Mouse (Mus musculus): ENCODE results near the gene Map6d1.

The Map6d1 gene

DNA sequence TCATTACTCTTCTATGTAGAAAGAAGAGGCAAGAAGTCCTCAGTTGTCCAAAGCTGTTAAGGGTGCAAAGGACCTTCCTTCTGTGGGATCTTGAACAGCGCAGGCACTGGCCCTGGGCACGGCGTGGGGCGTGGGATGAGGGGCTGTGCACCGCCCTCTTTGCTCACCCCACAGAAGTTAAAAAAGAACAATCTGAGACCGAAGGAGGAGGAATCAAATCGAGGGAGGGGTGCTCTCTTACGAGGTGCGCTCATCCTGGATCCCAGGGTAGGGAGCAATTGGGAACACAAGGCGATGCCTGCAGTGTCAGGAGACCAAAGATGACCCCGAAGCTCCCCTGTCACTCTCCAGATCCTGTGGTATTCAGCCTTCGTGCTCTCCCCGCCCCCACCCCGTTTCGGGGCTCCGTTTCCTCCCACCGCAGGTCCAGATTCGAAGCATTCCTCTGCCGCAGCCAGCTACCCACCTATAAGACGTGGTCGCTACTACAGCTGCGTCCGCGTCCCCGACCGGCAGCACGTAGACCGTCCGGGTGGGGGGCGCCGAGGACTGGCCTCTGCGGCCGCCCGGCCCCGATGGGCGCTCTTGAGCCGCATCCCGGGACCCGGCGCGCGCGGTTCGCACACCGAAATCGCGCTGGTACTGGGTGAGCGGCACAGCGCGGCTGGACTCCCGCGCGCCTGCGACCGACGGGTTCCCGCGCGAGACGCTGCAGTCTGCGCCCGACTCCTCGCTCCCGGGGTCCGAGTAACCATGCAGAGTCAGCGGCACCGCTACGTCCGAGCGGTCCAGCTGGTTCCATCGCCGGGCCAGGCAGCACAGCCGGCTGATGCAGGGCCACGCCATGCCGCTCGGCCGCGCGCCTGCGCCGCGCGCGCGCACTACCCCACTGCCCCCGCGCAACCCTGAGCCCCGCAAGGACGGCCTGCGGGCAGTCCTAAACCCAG, at the start of gene Map6d1:
Gene Map6d1 (minus strand): TSS at position 891 of the 947 bp plus-strand sequence.
- peak; percentile 52 to 61 for DNase-seq (ENCODE audit: low spot score in 2 of 2)

DNA sequence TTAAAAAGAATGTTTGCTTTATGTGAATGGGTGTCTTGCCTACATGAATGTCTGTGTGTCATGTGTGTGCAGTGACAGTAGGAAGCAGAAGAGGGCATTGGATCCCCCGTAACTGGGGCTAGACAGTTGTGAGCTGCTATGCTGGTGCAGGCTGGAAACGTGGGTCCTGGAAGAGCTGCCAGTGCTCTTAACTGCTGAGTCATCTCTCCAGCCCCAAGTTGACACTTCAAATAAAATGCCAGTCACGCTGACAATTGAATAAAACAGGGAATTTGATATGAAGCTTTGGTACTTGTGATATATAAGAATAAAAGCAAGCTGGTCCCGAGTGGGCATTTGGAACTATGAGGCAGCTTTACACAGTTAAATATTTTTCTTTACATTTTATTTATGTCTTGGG, 39.1 kb upstream of the Map6d1 start:
- DNase-seq (ENCODE audit: low spot score in 2 of 2) = no peak

DNA sequence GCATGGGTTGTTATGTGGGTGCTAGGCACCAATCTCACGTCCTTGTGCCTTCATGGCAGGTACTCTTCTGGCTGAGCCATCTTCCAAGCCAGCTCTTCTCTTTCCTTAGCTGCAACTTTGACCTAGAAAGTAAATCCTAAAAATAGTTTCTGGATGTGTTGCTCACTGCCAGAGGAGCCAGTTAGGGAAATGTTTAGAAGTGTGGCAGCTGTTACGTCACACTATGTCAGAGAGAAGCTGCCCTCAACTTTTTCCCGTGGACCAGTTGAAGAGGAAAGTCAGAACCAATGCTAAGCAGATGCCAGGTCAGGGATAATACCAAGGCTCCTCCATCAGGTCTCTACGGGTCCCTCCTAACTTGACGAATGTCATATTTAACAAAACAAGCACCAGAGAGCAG, 38.2 kb upstream of the Map6d1 start:
- no peak for DNase-seq (ENCODE audit: low spot score in 2 of 2)

DNA sequence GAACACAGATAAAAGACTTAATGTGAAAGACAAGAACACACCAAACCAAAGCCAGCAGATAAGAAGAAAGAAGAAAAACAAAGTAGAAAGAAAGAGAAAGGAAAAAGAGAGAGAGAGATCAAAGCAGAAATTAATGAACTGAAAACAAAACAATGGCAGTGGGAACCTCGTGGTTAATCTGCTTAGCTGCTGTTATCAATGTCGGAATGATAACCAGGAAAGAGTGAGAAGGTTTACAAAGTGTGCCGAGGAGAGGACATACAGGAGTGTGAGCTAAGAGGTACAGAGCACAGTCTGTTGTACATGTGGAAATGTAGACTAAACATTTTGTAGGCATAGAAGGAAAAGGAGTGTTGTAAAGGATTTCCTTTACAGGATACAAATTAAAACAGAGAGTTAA, 31.8 kb upstream of the Map6d1 start:
- DNase-seq (ENCODE audit: low spot score in 2 of 2) = no peak

DNA sequence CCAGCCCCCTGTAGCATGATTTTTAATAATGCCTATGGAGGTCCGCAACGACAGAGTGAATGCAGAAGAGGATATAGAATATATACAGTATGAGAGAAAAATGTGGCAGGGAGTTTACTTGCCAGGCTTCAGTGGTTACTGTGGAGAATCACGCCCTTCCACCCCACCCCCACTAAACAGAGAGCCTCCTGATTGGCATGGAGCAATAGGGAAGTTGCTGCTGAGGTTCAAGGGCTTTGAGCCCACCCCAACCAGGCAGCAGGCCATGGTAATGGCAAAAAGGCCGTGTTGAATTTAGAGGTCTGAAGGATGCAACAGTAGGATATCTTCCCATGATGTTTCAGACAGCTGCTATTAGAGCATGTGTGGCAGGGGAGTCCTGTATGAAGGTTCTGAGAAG, 30.2 kb upstream of the Map6d1 start:
- DNase-seq (ENCODE audit: low spot score in 2 of 2) = no peak

DNA sequence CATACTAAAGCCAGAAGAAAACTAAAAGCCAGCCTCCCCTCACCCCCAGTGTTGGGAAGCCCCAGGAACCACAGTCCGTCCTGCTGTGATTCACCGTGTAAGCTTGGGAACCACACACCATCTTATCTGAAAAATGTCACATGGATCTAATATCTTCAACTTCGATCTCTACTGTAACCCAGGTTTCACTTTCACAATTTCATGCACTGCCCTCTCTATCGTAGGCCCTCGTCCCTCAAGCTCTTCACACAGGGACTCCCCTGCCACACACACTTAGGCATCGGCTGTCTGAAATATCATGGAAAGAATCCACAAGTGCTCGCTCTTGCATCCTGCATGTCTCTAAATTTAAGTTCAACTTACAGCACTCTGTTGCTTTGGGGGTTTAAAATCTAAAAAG, 23.9 kb upstream of the Map6d1 start:
- no peak for DNase-seq (ENCODE audit: low spot score in 2 of 2)

DNA sequence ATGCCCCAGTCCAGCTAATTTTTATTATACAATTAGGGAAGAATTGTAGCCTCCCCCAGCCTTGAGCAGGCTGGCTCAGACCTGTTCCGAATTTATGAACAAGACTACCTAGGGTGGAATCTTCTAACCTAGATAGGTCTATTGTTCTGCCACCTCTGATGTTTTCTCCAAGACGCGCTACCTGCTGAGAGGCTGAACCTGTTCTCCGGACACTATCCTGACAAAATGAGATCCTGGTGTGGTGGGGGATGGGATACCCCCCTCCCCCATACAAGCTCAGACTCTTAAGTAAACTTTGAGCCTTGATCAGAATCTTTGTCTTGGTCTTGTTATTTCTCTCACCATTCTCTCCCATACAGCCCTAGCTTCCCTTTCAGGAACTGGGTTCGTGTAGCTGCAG, 16.8 kb upstream of the Map6d1 start:
- DNase-seq (ENCODE audit: low spot score in 2 of 2) = no peak

DNA sequence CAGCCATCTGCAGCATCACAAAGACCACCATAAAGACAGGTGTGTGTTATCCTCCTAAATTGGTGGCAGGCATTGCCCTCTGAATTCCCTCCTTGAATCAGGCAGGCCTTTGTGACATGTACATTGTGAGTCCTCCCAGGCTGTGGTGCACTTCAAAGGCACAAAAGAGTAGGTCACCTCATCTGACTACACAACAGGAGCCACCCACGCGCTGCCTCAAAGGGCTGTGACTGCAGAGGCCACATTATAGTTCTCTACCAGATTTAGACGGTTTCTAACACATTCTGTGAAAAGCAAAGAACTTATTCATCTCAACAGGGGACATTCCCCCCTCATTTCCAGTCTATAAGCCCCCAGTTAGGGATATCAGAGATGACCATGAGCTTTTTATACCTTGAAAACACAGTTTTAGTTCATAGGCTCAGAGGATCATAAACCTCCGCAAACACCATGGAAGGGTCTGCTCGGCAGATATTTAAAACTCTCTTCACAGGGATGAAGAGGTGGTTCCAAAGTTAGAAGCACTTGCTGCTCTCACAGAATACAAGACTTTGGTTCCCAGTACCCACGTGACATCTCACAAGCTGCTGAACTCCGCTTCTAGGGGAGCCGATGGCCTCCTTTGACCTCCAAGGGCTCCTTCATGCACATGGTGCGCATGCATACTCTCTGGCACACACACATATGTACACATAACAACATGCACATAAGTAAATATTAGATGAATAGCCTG, 7.5 kb upstream of the Map6d1 start:
- no peak for DNase-seq (ENCODE audit: low spot score in 2 of 2)

DNA sequence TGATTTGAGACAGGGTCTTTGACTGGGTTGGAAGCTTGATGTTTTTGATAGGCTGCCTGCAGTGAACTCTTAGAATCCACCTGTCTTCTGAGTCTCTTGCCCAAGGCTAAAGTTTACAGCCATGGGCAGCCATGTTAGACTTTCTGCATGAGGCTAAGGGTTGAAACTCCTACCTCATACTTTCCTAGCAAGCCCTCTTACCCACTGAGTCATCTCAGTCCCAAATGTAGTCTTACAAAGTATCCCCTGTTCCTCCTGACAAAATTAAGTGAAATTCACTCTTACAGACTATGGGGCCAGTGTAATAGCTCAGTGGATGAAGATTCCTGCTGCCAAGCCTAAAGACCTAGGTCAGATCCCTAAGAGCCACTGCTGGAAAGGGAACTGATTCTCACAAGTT, 5.9 kb upstream of the Map6d1 start:
- no peak for DNase-seq (ENCODE audit: low spot score in 2 of 2)

DNA sequence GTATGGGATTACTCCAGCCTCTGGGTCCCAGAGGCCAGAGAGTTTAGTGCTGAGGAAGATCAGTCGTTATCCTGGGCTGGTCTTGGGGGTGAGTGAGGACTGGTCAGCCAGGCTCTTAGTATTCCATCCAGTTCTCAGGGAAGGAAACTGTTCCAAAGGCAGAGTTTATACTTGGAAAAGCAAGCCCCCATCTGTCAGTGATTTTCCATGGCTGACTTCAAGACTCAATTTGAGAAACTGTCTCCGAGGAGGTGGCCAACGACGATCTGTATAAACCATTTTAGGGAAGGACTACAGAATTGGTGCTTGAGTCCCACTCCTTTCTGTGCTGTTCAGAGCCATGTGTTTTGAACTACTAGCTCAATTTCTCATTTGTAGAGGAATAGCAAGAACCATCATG, 2.5 kb downstream of the Map6d1 start:
- DNase-seq (ENCODE audit: low spot score in 2 of 2) = no peak

DNA sequence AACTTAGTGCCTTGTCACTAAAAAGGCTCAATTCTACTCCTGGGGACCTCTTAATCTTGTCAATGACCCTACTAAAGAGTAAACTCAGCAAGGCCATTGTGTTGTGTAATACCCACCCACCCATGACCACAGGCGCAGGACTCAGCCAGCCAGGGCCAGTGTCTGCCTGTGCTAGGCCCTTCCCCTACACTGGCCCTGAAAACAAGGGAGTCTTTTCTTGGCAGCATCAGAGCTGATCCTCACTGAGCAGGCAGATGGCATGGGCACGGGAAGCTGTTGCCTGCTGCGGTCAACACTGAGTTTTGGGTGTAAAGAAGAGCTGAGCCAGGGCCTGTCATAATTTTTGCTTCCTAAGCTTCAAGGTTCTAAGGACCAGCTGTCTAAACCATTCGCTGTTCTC, 3.7 kb downstream of the Map6d1 start:
- no peak for DNase-seq (ENCODE audit: low spot score in 2 of 2)

DNA sequence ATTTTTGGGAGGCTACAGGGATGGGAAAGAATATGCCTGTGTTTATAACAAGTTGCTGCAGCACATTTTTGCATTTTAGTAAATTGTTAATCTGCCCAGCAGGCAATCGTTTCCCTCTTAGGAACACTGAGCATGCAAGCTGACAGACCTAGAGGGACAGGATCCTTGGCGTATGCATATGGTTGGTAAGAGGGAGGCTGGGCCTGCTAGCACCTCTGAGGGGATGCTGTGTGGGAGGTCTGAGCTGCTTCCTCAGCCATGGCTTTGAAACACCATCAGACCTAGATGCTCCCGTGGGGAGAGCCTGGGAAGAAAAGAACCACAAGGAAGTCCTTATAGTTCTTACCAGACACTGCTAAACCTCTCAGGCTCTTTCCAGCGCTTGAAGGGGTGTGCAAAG, 6.8 kb downstream of the Map6d1 start:
- DNase-seq (ENCODE audit: low spot score in 2 of 2) = no peak

DNA sequence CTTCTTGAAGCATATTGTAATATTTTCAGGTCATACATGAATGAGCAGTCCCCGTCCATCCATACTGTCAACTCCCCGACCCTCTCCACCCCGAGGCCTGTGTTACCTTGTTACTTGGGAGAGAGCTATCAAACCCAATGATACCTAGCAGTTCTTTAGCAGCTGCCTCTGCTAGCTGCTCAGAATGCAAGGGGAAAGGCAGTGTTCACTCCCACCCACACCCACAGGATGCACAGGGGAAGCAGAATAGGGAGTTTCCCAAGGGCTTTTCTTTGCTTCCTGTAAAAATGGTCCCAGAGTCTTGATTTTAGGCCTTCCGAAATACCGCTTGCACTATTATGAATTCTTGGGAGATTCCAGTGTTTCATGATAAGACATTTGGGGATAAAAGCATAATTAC, 13.0 kb downstream of the Map6d1 start:
- no peak for DNase-seq (ENCODE audit: low spot score in 2 of 2)

DNA sequence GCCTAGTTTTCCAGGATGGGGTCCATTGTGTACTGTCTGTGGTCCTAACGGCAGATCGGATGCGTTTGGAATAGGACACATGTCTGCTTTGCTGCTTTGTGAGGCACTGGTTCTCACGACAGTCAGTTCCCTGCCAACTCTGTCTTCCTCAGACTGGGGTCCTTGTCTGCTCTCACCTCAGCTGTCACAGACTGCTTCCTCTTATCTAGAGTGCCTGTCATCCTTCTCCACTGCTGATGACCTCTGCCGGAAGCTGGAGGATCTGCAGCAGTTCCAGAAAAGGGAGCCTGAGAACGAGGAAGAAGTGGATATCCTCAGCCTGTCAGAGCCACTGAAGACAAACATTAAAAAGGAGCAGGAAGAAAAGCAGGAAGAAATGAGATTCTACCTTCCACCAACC, 13.7 kb downstream of the Map6d1 start:
- DNase-seq (ENCODE audit: low spot score in 2 of 2) = no peak

DNA sequence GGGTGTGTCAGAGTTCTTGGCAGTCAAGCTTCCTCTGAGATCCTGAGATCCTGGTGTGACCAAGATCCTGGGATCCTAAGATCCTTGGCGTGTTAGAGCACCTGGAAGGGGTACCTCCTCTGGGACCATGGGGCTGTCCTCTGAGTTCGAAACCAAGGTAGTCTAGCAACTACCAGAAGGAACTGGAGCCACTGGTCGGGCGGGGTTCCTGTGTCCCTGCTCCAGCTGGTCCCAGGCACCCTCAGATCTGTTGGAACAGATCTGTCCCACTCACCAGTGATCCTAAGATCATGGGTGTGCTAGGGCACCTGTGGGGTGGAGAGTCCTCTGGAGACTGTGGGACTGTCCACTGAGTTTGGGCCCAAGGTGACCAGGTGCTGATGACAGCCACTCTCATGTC, 14.5 kb downstream of the Map6d1 start:
- no peak for DNase-seq (ENCODE audit: low spot score in 2 of 2)

DNA sequence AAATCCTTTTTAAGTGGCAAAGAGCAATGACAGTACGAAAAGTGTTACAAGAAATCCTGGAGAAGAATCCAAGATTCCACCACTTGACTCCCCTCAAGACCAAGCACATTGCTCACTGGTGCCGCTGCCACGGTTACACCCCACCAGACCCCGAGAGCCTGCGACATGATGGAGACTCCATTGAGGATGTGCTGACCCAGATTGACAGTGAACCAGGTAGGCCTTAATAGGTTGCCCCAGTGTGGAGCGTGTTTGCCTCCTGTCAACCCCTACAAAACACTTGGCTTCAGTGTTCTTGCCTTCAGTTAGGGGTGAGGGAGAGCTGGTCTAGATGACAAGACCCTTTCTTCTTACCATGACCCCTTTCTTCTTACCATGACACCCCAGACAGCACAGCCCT, 18.4 kb downstream of the Map6d1 start:
- DNase-seq (ENCODE audit: low spot score in 2 of 2) = no peak

DNA sequence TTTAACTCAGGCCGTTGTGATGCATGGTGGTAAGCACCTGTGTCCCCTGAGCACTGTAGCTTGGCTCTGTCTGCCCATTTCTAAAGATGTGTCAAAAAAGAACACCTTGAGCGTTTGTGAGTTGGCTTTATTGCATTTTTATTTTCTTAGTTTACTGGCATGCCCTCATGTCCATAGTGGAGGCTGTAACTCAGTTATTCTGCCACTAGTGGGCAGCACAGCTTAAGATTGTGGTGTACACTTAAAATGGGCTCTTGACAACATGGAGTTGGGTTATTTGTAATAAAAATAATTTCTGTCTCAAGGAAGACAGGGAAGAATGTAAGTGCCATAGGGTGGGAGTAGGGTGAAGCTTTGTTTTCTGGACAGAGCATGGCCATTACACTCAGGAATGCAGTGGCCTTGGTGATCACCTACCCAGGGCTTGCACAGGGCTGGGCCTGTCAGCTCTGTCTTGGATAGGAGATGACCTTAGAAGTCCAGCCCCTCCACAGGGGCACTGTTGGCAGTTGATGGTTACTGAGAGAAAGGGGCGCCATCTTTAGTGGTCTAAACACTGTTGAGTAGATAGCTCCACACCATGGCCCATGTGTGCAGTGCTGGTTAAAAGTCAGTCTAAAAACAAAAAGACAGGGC, 27.4 kb downstream of the Map6d1 start:
- DNase-seq (ENCODE audit: low spot score in 2 of 2) = peak in 1 of 2 experiments; percentile 28

DNA sequence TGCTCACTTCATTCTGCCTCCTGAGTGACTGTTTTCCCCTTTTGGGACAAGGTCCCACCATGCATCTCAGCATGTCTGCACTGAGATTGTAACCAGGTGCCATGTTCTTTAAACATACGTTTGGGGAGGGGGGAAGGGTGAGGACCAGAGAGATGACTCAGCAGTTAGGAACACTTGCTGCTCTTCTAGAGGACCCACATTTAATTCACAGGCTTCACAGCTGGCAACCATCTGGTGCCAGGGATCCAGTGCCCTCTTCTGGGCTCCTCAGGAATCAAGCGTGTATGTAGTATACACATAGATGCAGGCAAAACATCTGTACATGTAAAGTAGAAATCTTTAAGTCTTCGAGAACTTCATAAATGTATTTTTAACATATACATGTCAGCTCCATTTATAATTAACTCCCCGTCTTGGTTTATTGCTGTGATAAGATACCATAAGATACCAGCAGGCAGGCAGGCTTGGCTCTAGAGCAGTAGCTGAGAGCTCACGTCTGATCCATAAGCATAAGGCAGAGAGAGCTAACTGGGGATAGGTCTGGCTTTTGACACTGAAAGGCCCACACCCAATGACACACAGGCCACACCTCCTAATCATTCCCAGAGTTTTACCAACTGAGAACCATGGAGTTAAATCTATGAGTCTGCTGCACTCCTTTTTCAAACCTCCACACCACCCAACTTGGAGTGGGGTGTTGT, 41.5 kb downstream of the Map6d1 start:
- no peak for DNase-seq (ENCODE audit: low spot score in 2 of 2)

DNA sequence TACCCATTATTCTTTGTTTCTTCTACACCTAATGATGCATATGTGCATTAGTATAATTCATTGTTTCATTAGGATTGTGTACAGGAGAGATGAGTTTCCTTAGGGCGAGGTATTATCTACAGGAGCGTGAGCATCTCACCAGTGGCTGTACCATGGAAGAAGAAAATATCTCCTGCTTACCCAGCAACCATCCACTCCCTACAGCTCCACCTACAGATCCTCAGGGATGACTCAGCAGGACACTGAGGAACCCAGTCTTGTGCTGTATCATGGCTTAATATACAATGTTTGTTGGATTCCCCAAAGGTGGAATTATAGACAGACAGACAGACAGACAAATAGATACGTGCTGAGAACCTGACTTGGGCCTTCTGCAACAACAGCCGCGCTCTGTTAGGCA, 44.2 kb downstream of the Map6d1 start:
- no peak for DNase-seq (ENCODE audit: low spot score in 2 of 2)

DNA sequence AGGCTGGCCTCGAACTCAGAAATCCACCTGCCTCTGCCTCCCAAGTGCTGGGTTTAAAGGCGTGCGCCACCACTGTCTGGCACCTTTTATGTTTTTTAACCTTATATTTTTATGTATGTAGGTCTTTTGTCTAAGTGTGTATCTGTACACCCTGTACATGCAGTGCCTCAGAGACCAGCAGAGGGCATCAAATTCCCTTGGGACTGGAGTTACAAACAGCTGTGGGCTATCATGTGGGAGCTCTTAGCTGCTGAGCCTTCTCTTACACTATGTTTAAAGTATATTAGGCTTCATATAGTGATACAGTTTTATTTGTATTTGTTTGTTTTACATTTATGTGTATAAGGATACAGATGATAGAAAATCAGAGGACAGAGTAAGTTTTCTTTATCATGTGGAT, 45.6 kb downstream of the Map6d1 start:
- no peak for DNase-seq (ENCODE audit: low spot score in 2 of 2)

DNA sequence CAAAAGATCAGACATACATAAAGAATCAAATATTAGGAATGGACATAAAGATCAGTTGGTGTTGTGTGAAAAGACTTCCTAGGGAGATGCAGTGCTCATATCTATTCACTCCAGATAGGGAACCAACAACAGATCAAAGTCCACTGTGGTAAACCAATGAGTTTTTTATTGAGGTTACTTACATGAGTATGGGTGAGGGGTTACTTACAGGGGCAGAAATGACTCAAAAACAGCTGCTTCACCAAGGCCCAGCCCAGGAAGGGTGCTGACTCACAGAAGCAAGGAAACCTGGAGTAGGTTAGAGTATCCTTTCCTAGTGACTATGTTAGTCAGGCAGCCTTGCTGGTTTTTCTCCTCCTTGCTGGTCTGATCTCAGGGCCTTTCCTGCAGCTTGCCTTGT, 49.1 kb downstream of the Map6d1 start:
- DNase-seq (ENCODE audit: low spot score in 2 of 2) = no peak
